Mouse (Mus musculus) liver, adult 2 months (tissue): Measurements from ENCODE around the gene Rgs13. TPM values are rescaled to one million over a fixed set of nuclear protein-coding genes. Genes with fewer than 3 reads are reported as not detected.
A peak's percentile ranks its signal among the peaks of the same experiment; 100 is the strongest.

Experiments
- DNase-seq: peaks from one replicate; pipeline ENCODE4 v3.0.0-alpha.2; 2011; ENCODE audit warnings: low read depth, low spot score; ENCODE audit errors: extremely low read depth
- H3K27ac ChIP-seq: fragments of 200-500 bp; replicated peaks from 2 replicates; pipeline ENCODE4 v1.5.1; 2012; ENCODE audit warnings: low read depth, mild to moderate bottlenecking, control low read depth, inconsistent platforms, low read length; ENCODE audit not compliant: insufficient read depth
- H3K27me3 ChIP-seq: fragments of 200-500 bp; 2 replicates; pipeline ENCODE4 v1.6.1; 2012; ENCODE audit warnings: mild to moderate bottlenecking, moderate library complexity, low read length, inconsistent platforms; ENCODE audit not compliant: control insufficient read depth, insufficient read depth
- H3K36me3 ChIP-seq: fragments of 200-500 bp; 2 replicates; pipeline ENCODE4 v1.6.1; 2012; ENCODE audit warnings: low read length, inconsistent platforms; ENCODE audit not compliant: control insufficient read depth, insufficient read depth
- H3K4me1 ChIP-seq: fragments of 200-500 bp; 2 replicates; pipeline ENCODE4 v1.6.1; 2011; ENCODE audit warnings: low read length; ENCODE audit not compliant: control insufficient read depth, insufficient read depth
- H3K4me3 ChIP-seq: fragments of 200-500 bp; 2 replicates; pipeline ENCODE4 v1.5.1; 2011; ENCODE audit warnings: low read depth, mild to moderate bottlenecking, control low read depth, low read length, moderate library complexity; ENCODE audit not compliant: insufficient read depth
- H3K79me2 ChIP-seq: fragments of 200-500 bp; 2 replicates; pipeline ENCODE4 v1.6.1; 2012; ENCODE audit warnings: inconsistent platforms, mild to moderate bottlenecking, low read length, moderate library complexity; ENCODE audit not compliant: control insufficient read depth, insufficient read depth
- H3K9ac ChIP-seq: fragments of 200-500 bp; 2 replicates; pipeline ENCODE4 v1.6.1; 2012; ENCODE audit warnings: low read depth, mild to moderate bottlenecking, control low read depth, inconsistent platforms, low read length
- CTCF ChIP-seq: fragments of 200-500 bp; IDR thresholded peaks from 2 replicates; pipeline ENCODE4 v1.5.1; 2011; ENCODE audit warnings: low read depth, low read length, control low read depth
- POLR2A ChIP-seq: fragments of 200-500 bp; IDR thresholded peaks from 2 replicates; pipeline ENCODE4 v1.6.1; 2011; ENCODE audit warnings: low read length, control low read depth; ENCODE audit not compliant: insufficient read depth; ENCODE audit errors: extremely low read depth
- WGBS: fragments of 180-500 bp; shearing (Covaris S2); methylation state at CpG from one replicate; pipeline ENCODE4 v1.1.7; 2018; 5-methylcytosine and 5-hydroxymethylcytosine counted together
- polyA plus RNA-seq: library from polyadenylated mRNA; depleted of rRNA; stranded (reverse); fragments of >200 nt; gene quantifications from 2 replicates; pipeline ENCODE4 v1.2.3, GENCODE M21; 2012
- total RNA-seq: library from RNA; depleted of rRNA; stranded (reverse); fragments of >200 nt; gene quantifications from 2 replicates; pipeline ENCODE4 v1.2.3, GENCODE M21; 2014

Gene Rgs13
- total and polyA plus RNA-seq, 2 experiments, result 0.18 TPM; not detected in 1

DNA sequence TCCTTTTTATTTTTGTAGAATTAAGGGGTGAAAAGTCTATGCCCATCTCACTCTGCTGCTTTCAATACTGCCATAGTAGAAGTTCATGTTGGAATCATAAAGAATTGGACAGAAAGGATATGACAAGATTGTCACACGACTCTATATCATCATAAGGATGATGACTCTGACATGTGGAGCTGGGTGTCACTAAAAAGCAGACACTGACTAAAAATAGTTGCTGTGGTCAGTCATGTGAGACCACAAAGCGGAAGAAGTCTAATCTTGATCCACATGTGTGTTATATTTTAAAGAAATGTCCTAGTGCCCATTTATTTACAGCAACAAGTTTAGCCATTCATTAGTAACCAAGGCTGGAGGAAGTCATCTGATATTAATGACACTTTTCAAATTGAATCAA lies 23.3 kb upstream of the Rgs13 start:
- Histone ChIP-seq H3K9ac (no peak overlapping the region), H3K27ac (no peak overlapping the region), H3K4me3 (no peak overlapping the region), H3K4me1 (no peaks in the 10 kb centered on the region), H3K27me3 (no peaks in the 10 kb centered on the region), H3K36me3 (no peaks in the 10 kb centered on the region), H3K79me2 (no peaks in the 10 kb centered on the region)
- WGBS, result 62% methylated on average over 2 of the region's 2 CpGs
- TF ChIP-seq CTCF (no peak), POLR2A (no peak)
- DNase-seq, result peak; percentile 24

DNA sequence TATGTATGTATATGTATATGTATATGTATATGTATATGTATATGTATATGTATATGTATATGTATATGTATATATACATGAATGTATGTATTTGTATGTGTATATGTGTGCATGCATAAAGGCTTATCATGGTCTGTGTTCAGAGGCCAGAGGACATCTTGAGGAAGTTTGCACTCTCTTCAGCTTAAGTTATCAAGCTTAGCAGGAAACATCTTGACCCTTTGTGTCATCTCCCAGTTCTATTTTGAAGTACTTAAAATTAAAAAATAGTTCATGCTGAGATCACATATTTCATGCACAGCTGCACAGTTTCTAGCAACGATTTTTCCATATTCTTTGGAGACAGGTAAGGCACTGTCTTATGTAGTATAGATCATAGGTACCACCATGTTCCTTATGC lies 22.4 kb upstream of the Rgs13 start:
- H3K27me3 ChIP-seq, result no peaks in the 10 kb centered on the region
- DNase-seq, result no peak
- WGBS, result 37% methylated on average over 1 of the region's 1 CpGs
- TF ChIP-seq CTCF (no peak), POLR2A (no peak)
- H3K9ac ChIP-seq, result no peak overlapping the region
- no peaks in the 10 kb centered on the region for H3K4me1 ChIP-seq
- H3K79me2 ChIP-seq, result no peaks in the 10 kb centered on the region
- H3K4me3 ChIP-seq, result no peak overlapping the region
- H3K27ac ChIP-seq, result no peak overlapping the region
- no peaks in the 10 kb centered on the region for H3K36me3 ChIP-seq

- 31% methylated on average over 3 of the region's 3 CpGs for WGBS
- no peaks in the 10 kb centered on the region for H3K4me1 ChIP-seq
- no peaks in the 10 kb centered on the region for H3K27me3 ChIP-seq
- peak; percentile 36 for DNase-seq
- no peak overlapping the region for H3K4me3 ChIP-seq
- no peak for TF ChIP-seq POLR2A
- peak; percentile 57 for TF ChIP-seq CTCF
- no peaks in the 10 kb centered on the region for H3K79me2 ChIP-seq
- H3K9ac ChIP-seq, result no peak overlapping the region
- no peak overlapping the region for H3K27ac ChIP-seq
- no peaks in the 10 kb centered on the region for H3K36me3 ChIP-seq
Measured at GRCm38 (mm10) chr1:144197684-144198083, 20.5 kb upstream of the Rgs13 start.

GRCm38 (mm10) chr1:144186655-144187396 lies 9.7 kb upstream of the Rgs13 start:
- no peak for DNase-seq
- WGBS, result 55% methylated on average over 7 of the region's 7 CpGs
- TF ChIP-seq POLR2A (no peak), CTCF (no peak)
- Histone ChIP-seq H3K4me1 (no peaks in the 10 kb centered on the region), H3K79me2 (no peaks in the 10 kb centered on the region), H3K9ac (no peak overlapping the region), H3K27ac (no peak overlapping the region), H3K36me3 (no peaks in the 10 kb centered on the region), H3K4me3 (no peak overlapping the region), H3K27me3 (no peaks in the 10 kb centered on the region)

- Histone ChIP-seq H3K4me3 (no peak overlapping the region), H3K27me3 (no peaks in the 10 kb centered on the region), H3K36me3 (no peaks in the 10 kb centered on the region), H3K27ac (no peak overlapping the region), H3K9ac (no peak overlapping the region), H3K79me2 (no peaks in the 10 kb centered on the region), H3K4me1 (no peaks in the 10 kb centered on the region)
- DNase-seq, result no peak
- TF ChIP-seq CTCF (no peak), POLR2A (no peak)
- 57% methylated on average over 4 of the region's 4 CpGs for WGBS
Measured at GRCm38 (mm10) chr1:144184955-144185715, 8.0 kb upstream of the Rgs13 start.

DNA sequence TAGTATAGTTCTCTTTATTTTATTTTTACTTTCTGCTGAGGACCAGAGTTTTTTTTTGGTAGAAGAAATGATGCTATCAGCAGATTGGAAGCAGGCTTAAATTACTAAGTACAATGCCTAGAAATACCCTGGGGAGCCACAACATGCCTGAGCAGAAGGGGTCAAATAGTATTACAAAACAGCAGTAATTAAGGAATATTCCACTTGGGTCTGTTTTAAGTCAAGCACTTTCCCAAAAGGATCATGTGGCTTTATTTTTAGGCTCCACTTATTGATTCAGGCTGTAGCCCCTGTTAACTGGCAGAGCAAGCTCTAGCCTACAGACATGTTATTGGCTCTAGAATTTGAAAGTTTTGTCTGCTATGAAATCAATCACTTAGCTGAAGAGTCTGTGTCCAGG lies 6.5 kb upstream of the Rgs13 start:
- no peak for DNase-seq
- Histone ChIP-seq H3K27ac (no peak overlapping the region), H3K27me3 (no peaks in the 10 kb centered on the region), H3K36me3 (no peaks in the 10 kb centered on the region), H3K4me3 (no peak overlapping the region), H3K4me1 (no peaks in the 10 kb centered on the region), H3K9ac (no peak overlapping the region), H3K79me2 (no peaks in the 10 kb centered on the region)
- no peak for TF ChIP-seq CTCF
- TF ChIP-seq POLR2A, result no peak
